Comparison of ENCODE assay signal across 8 mouse cellular contexts in the genomic region with DNA sequence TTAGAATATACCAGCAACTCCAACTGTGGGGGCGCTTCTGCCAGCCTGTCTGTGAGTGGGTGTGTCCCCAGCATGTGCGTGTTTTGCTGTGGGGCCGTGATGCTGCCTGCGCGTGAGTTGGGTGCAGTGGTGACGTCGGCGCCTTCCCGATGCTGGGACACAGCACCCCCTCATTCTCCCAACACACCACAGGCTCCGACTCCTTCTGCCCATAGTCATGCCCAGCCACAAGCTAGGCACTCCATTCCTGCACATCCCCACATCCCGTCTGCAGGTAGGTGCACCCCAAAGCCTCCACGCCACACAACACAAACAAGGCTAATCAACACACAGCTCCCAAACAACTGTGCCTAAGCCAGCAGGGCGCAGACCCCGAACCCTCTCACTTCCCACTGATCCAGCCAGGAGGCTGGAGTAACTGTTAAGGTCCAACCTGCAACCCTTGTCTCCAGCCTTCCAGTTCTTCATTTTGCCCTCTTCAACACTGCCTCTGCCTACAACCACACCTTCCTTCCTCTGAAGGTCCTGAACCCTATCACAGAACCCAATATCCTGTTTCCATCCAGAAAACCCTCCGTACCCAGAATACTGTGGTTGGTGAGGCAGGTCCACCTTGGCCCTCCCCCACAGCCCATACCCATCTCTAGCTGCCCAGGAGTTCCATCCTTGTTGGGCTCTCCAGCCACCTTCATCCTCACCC. TPM values are rescaled to one million over a fixed set of nuclear protein-coding genes. Genes with fewer than 3 reads are reported as not detected.
DNase-seq lines count a peak whose midpoint lies in the region; ATAC-seq and TF ChIP-seq lines count a peak whose summit lies in the region.

No protein-coding gene starts in this region.

- H3K4me1 ChIP-seq in liver, embryonic 11.5 days (replicated peaks; ENCODE audit: control insufficient read depth, insufficient read depth, low read length), result peaks cover 47% of the 10 kb centered on the region
- peaks cover 55% of the 10 kb centered on the region for H3K4me1 ChIP-seq in forebrain, embryonic 15.5 days
- no peaks in the 10 kb centered on the region for H3K4me1 ChIP-seq in intestine, postnatal 0 days (replicated peaks; ENCODE audit: control insufficient read depth, insufficient read depth, low read length)
- peaks cover 42% of the 10 kb centered on the region for H3K4me1 ChIP-seq in liver, postnatal 0 days (ENCODE audit: insufficient read depth)

- ATAC-seq in liver, embryonic 11.5 days (replicated peaks; ENCODE audit: low FRiP score), result no peak
- ATAC-seq in forebrain, embryonic 15.5 days (replicated peaks), result no peak
- no peak for ATAC-seq in intestine, postnatal 0 days
- no peak for ATAC-seq in liver, postnatal 0 days

- TF ChIP-seq CTCF in intestine, postnatal 0 days (IDR thresholded peaks at IDR 0.05; ENCODE audit: low read depth), result no peak
- TF ChIP-seq CTCF in liver, postnatal 0 days (IDR thresholded peaks at IDR 0.05; ENCODE audit: low read depth), result no peak

- TF ChIP-seq EP300 in liver, postnatal 0 days (IDR thresholded peaks at IDR 0.05; ENCODE audit: low read depth), result no peak

- H3K36me3 ChIP-seq in liver, embryonic 11.5 days (ENCODE audit: control insufficient read depth, insufficient read depth, low read length), result peaks cover 1% of the 10 kb centered on the region; the same call in 1 of the 2 replicates
- H3K36me3 ChIP-seq in forebrain, embryonic 15.5 days, result peaks cover 11% of the 10 kb centered on the region
- peaks cover 2% of the 10 kb centered on the region; the same call in 1 of the 2 replicates for H3K36me3 ChIP-seq in intestine, postnatal 0 days (ENCODE audit: control insufficient read depth, insufficient read depth)
- no peaks in the 10 kb centered on the region; the same call in 1 of the 2 replicates for H3K36me3 ChIP-seq in liver, postnatal 0 days (replicated peaks; ENCODE audit: insufficient read depth, low read length)
- peaks cover 5% of the 10 kb centered on the region for H3K36me3 ChIP-seq in splenic B cell, adult 2 months (ENCODE audit: control insufficient read depth, insufficient read depth, low read length, poor library complexity, severe bottlenecking)

- WGBS in liver, embryonic 11.5 days, result 37% methylated on average over 15 of the region's 15 CpGs
- WGBS in forebrain, embryonic 15.5 days, result 23% methylated on average over 15 of the region's 15 CpGs
- WGBS in intestine, postnatal 0 days, result 23% methylated on average over 15 of the region's 15 CpGs
- 25% methylated on average over 15 of the region's 15 CpGs for WGBS in liver, postnatal 0 days (ENCODE audit: insufficient replicate concordance)

- H3K9ac ChIP-seq in liver, embryonic 11.5 days (ENCODE audit: low read depth, low read length), result peak overlapping the region; percentile 49; the same call in 1 of the 2 replicates
- peak overlapping the region; percentile 60 for H3K9ac ChIP-seq in forebrain, embryonic 15.5 days (replicated peaks)
- peak overlapping the region; percentile 40 for H3K9ac ChIP-seq in intestine, postnatal 0 days (ENCODE audit: low read depth, low read length)
- no peak overlapping the region for H3K9ac ChIP-seq in liver, postnatal 0 days (replicated peaks)

- peak overlapping the region; percentile 80; the same call in 1 of the 2 replicates for H3K27ac ChIP-seq in liver, embryonic 11.5 days (ENCODE audit: low read depth, low read length)
- H3K27ac ChIP-seq in forebrain, embryonic 15.5 days (replicated peaks), result 0 out of 2 replicates have a peak overlapping the region, but pooled peaks have one; percentile 28
- peak overlapping the region; percentile 21; the same call in 1 of the 2 replicates for H3K27ac ChIP-seq in intestine, postnatal 0 days (ENCODE audit: low read depth, low read length)
- no peak overlapping the region for H3K27ac ChIP-seq in liver, postnatal 0 days (ENCODE audit: low read depth)

- no peaks in the 10 kb centered on the region for H3K9me3 ChIP-seq in liver, embryonic 11.5 days (ENCODE audit: control insufficient read depth, low read length)
- H3K9me3 ChIP-seq in forebrain, embryonic 15.5 days, result no peaks in the 10 kb centered on the region
- H3K9me3 ChIP-seq in intestine, postnatal 0 days (ENCODE audit: control insufficient read depth), result no peaks in the 10 kb centered on the region
- H3K9me3 ChIP-seq in liver, postnatal 0 days (ENCODE audit: low read length), result no peaks in the 10 kb centered on the region

- peak overlapping the region; percentile 56 for H3K4me3 ChIP-seq in liver, embryonic 11.5 days (ENCODE audit: low read depth, low read length)
- H3K4me3 ChIP-seq in forebrain, embryonic 15.5 days, result peak overlapping the region; percentile 48
- H3K4me3 ChIP-seq in intestine, postnatal 0 days (ENCODE audit: low read depth, low read length), result peak overlapping the region; percentile 39
- H3K4me3 ChIP-seq in liver, postnatal 0 days (ENCODE audit: low read depth, low read length), result peak overlapping the region; percentile 35

- peak overlapping the region; percentile 79 for H3K4me2 ChIP-seq in liver, embryonic 11.5 days
- H3K4me2 ChIP-seq in forebrain, embryonic 15.5 days (replicated peaks), result peak overlapping the region; percentile 59
- H3K4me2 ChIP-seq in intestine, postnatal 0 days (replicated peaks; ENCODE audit: low read depth), result peak overlapping the region; percentile 66
- H3K4me2 ChIP-seq in liver, postnatal 0 days (ENCODE audit: low read depth, low read length), result peak overlapping the region; percentile 57; the same call in 1 of the 2 replicates

- peak; percentile 43 for DNase-seq in liver, embryonic 11.5 days (ENCODE audit: low spot score)
- no peak for DNase-seq in liver
- peak; percentile 48 for DNase-seq in cerebellum, adult 9-10 months
- DNase-seq in liver, postnatal 0 days, result peak; percentile 16
- DNase-seq in splenic B cell, adult 2 months (ENCODE audit: low read depth, low spot score), result peak; percentile 39
- DNase-seq in lung, postnatal 14 days, result no peak

- H3K27me3 ChIP-seq in liver, embryonic 11.5 days (replicated peaks; ENCODE audit: control insufficient read depth, insufficient read depth, low read length), result peaks cover 87% of the 10 kb centered on the region
- peaks cover 67% of the 10 kb centered on the region for H3K27me3 ChIP-seq in forebrain, embryonic 15.5 days
- H3K27me3 ChIP-seq in intestine, postnatal 0 days (replicated peaks; ENCODE audit: control insufficient read depth, insufficient read depth, low read length), result peaks cover 57% of the 10 kb centered on the region
- H3K27me3 ChIP-seq in liver, postnatal 0 days (ENCODE audit: insufficient read depth, low read length), result peaks cover 76% of the 10 kb centered on the region
- H3K27me3 ChIP-seq in splenic B cell, adult 2 months (ENCODE audit: control insufficient read depth, insufficient read depth, low read length, poor library complexity, severe bottlenecking), result no peaks in the 10 kb centered on the region

RNA-seq across cellular contexts. Expression of gene Psd, which starts 10.0 kb away (rescaled TPM):
- 11.9 and 12.4 TPM in 2 replicates for polyA plus RNA-seq in liver, embryonic 11.5 days (2014; fragmentation: Nextera tagmentation; extraction: Ambion mirVana)
- 78.2 and 79.9 TPM in 2 replicates for polyA plus RNA-seq in forebrain, embryonic 15.5 days (2015; fragmentation: Nextera tagmentation; extraction: Ambion mirVana)
- polyA plus RNA-seq in intestine, postnatal 0 days (2015; fragmentation: Nextera tagmentation; extraction: Ambion mirVana), result 27.1 and 30.1 TPM in 2 replicates
- 1.9 and 2.0 TPM in 2 replicates for polyA plus RNA-seq in liver, postnatal 0 days (2015; fragmentation: Nextera tagmentation; extraction: Ambion mirVana)

RNA-seq across cellular contexts. Expression of gene Fbxl15, which starts 11.0 kb away (rescaled TPM):
- 15.7 and 16.4 TPM in 2 replicates for polyA plus RNA-seq in liver, embryonic 11.5 days (2014; fragmentation: Nextera tagmentation; extraction: Ambion mirVana)
- 37.5 and 40.2 TPM in 2 replicates for polyA plus RNA-seq in forebrain, embryonic 15.5 days (2015; fragmentation: Nextera tagmentation; extraction: Ambion mirVana)
- 22.0 and 25.3 TPM in 2 replicates for polyA plus RNA-seq in intestine, postnatal 0 days (2015; fragmentation: Nextera tagmentation; extraction: Ambion mirVana)
- 8.6 and 8.8 TPM in 2 replicates for polyA plus RNA-seq in liver, postnatal 0 days (2015; fragmentation: Nextera tagmentation; extraction: Ambion mirVana)

RNA-seq across cellular contexts. Expression of gene Nfkb2, which starts 12.9 kb away (rescaled TPM):
- 6.0 and 6.6 TPM in 2 replicates for polyA plus RNA-seq in liver, embryonic 11.5 days (2014; fragmentation: Nextera tagmentation; extraction: Ambion mirVana)
- 1.9 and 2.2 TPM in 2 replicates for polyA plus RNA-seq in forebrain, embryonic 15.5 days (2015; fragmentation: Nextera tagmentation; extraction: Ambion mirVana)
- polyA plus RNA-seq in intestine, postnatal 0 days (2015; fragmentation: Nextera tagmentation; extraction: Ambion mirVana), result 6.1 and 6.7 TPM in 2 replicates
- polyA plus RNA-seq in liver, postnatal 0 days (2015; fragmentation: Nextera tagmentation; extraction: Ambion mirVana), result 2.9 and 3.5 TPM in 2 replicates

RNA-seq across cellular contexts. Expression of gene Cuedc2, which starts 21.5 kb away (rescaled TPM):
- 151 and 153 TPM in 2 replicates for polyA plus RNA-seq in liver, embryonic 11.5 days (2014; fragmentation: Nextera tagmentation; extraction: Ambion mirVana)
- 351 and 362 TPM in 2 replicates for polyA plus RNA-seq in forebrain, embryonic 15.5 days (2015; fragmentation: Nextera tagmentation; extraction: Ambion mirVana)
- polyA plus RNA-seq in intestine, postnatal 0 days (2015; fragmentation: Nextera tagmentation; extraction: Ambion mirVana), result 78.8 and 80.0 TPM in 2 replicates
- polyA plus RNA-seq in liver, postnatal 0 days (2015; fragmentation: Nextera tagmentation; extraction: Ambion mirVana), result 52.4 and 53.8 TPM in 2 replicates

RNA-seq across cellular contexts. Expression of gene Mfsd13a, which starts 23.9 kb away (rescaled TPM):
- polyA plus RNA-seq in liver, embryonic 11.5 days (2014; fragmentation: Nextera tagmentation; extraction: Ambion mirVana), result 21.9 and 25.4 TPM in 2 replicates
- 8.7 and 9.3 TPM in 2 replicates for polyA plus RNA-seq in forebrain, embryonic 15.5 days (2015; fragmentation: Nextera tagmentation; extraction: Ambion mirVana)
- polyA plus RNA-seq in intestine, postnatal 0 days (2015; fragmentation: Nextera tagmentation; extraction: Ambion mirVana), result 11.8 and 12.7 TPM in 2 replicates
- 3.4 and 3.9 TPM in 2 replicates for polyA plus RNA-seq in liver, postnatal 0 days (2015; fragmentation: Nextera tagmentation; extraction: Ambion mirVana)

Comparison
In these comparisons a context has a peak if more than half of its experiments do, and no peak if none do; other contexts are left out.
1. DNase-seq: peak in liver, embryonic 11.5 days (single experiment), cerebellum, adult 9-10 months (single experiment), liver, postnatal 0 days (single experiment) and splenic B cell, adult 2 months (single experiment); none in liver (single experiment) and lung, postnatal 14 days (single experiment).
2. Peak in every context shown above with its lines, with median percentiles within 50 percentile points of each other: H3K4me2 ChIP-seq and H3K4me3 ChIP-seq.